Mouse (Mus musculus): ENCODE measurements around the gene Spen. TPM values are rescaled to one million over a fixed set of nuclear protein-coding genes. Genes with fewer than 3 reads are reported as not detected.

Gene Spen
- polyA plus RNA-seq, 1 experiment from 2014 or later, result 12.3 TPM

GRCm38 (mm10) chr4:141537706-141538407 lies 540 bp downstream of the Spen start:
- Histone ChIP-seq H3K9me3 (replicated peaks) (no peaks in the 10 kb centered on the region), H3K4me3 (peak overlapping the region; percentile 98), H3K27me3 (ENCODE audit: low read depth, poor library complexity, severe bottlenecking) (no peaks in the 10 kb centered on the region), H3K36me3 (no peaks in the 10 kb centered on the region), H3K27ac (replicated peaks) (peak overlapping the region; percentile 94), H3K4me1 (peaks cover 65% of the 10 kb centered on the region)
- DNase-seq (ENCODE audit: low spot score), result no peak
- WGBS, result under 1% methylated on average over 101 of the region's 101 CpGs

- no peak for DNase-seq (ENCODE audit: low spot score)
- Histone ChIP-seq H3K4me1 (peaks cover 62% of the 10 kb centered on the region), H3K27ac (replicated peaks) (peak overlapping the region; percentile 94), H3K36me3 (no peaks in the 10 kb centered on the region), H3K4me3 (peak overlapping the region; percentile 98), H3K9me3 (replicated peaks) (no peaks in the 10 kb centered on the region), H3K27me3 (ENCODE audit: low read depth, poor library complexity, severe bottlenecking) (no peaks in the 10 kb centered on the region)
- under 1% methylated on average over 14 of the region's 14 CpGs for WGBS
Observed at GRCm38 (mm10) chr4:141537226-141537610, 1.2 kb downstream of the Spen start.

GRCm38 (mm10) chr4:141536291-141537225 lies 1.8 kb downstream of the Spen start:
- Histone ChIP-seq H3K27ac (replicated peaks) (peak overlapping the region; percentile 94), H3K4me3 (peak overlapping the region; percentile 98), H3K36me3 (no peaks in the 10 kb centered on the region), H3K27me3 (ENCODE audit: low read depth, poor library complexity, severe bottlenecking) (no peaks in the 10 kb centered on the region), H3K9me3 (replicated peaks) (no peaks in the 10 kb centered on the region), H3K4me1 (peaks cover 57% of the 10 kb centered on the region)
- under 1% methylated on average over 61 of the region's 61 CpGs for WGBS
- peak; percentile 84 for DNase-seq (ENCODE audit: low spot score)

GRCm38 (mm10) chr4:141534947-141535680 lies 3.3 kb downstream of the Spen start:
- Histone ChIP-seq H3K27me3 (ENCODE audit: low read depth, poor library complexity, severe bottlenecking) (no peaks in the 10 kb centered on the region), H3K27ac (replicated peaks) (peak overlapping the region; percentile 94), H3K36me3 (peaks cover 11% of the 10 kb centered on the region), H3K4me1 (peaks cover 54% of the 10 kb centered on the region), H3K9me3 (replicated peaks) (peaks cover 4% of the 10 kb centered on the region; the same call in 1 of the 2 replicates), H3K4me3 (peak overlapping the region; percentile 98)
- WGBS, result 13% methylated on average over 9 of the region's 11 CpGs
- DNase-seq (ENCODE audit: low spot score), result peak; percentile 73

GRCm38 (mm10) chr4:141530979-141531378 lies 7.4 kb downstream of the Spen start:
- Histone ChIP-seq H3K4me1 (peaks cover 32% of the 10 kb centered on the region), H3K9me3 (replicated peaks) (peaks cover 4% of the 10 kb centered on the region; the same call in 1 of the 2 replicates), H3K27me3 (ENCODE audit: low read depth, poor library complexity, severe bottlenecking) (no peaks in the 10 kb centered on the region), H3K4me3 (no peak overlapping the region), H3K36me3 (peaks cover 36% of the 10 kb centered on the region), H3K27ac (replicated peaks) (no peak overlapping the region)
- 93% methylated on average over 15 of the region's 15 CpGs for WGBS
- no peak for DNase-seq (ENCODE audit: low spot score)

GRCm38 (mm10) chr4:141528938-141529337 lies 9.5 kb downstream of the Spen start:
- peaks cover 39% of the 10 kb centered on the region for H3K36me3 ChIP-seq
- no peaks in the 10 kb centered on the region for H3K27me3 ChIP-seq (ENCODE audit: low read depth, poor library complexity, severe bottlenecking)
- H3K27ac ChIP-seq (replicated peaks), result no peak overlapping the region
- no peak for DNase-seq (ENCODE audit: low spot score)
- no peak overlapping the region for H3K4me3 ChIP-seq
- WGBS, result 91% methylated on average over 11 of the region's 11 CpGs
- peaks cover 4% of the 10 kb centered on the region; the same call in 1 of the 2 replicates for H3K9me3 ChIP-seq (replicated peaks)
- H3K4me1 ChIP-seq, result peaks cover 12% of the 10 kb centered on the region

- H3K27ac ChIP-seq (replicated peaks), result no peak overlapping the region
- no peaks in the 10 kb centered on the region for H3K27me3 ChIP-seq (ENCODE audit: low read depth, poor library complexity, severe bottlenecking)
- WGBS, result 78% methylated on average over 7 of the region's 7 CpGs
- no peak for DNase-seq (ENCODE audit: low spot score)
- H3K36me3 ChIP-seq, result peaks cover 54% of the 10 kb centered on the region
- H3K4me3 ChIP-seq, result no peak overlapping the region
- H3K4me1 ChIP-seq, result peaks cover 3% of the 10 kb centered on the region; the same call in 1 of the 2 replicates
- H3K9me3 ChIP-seq (replicated peaks), result peaks cover 6% of the 10 kb centered on the region; the same call in 1 of the 2 replicates
Observed at GRCm38 (mm10) chr4:141526936-141527650, 11.3 kb downstream of the Spen start.

- Histone ChIP-seq H3K27ac (replicated peaks) (no peak overlapping the region), H3K36me3 (peaks cover 62% of the 10 kb centered on the region), H3K4me1 (peaks cover 1% of the 10 kb centered on the region; the same call in 1 of the 2 replicates), H3K27me3 (ENCODE audit: low read depth, poor library complexity, severe bottlenecking) (no peaks in the 10 kb centered on the region), H3K4me3 (no peak overlapping the region), H3K9me3 (replicated peaks) (peaks cover 17% of the 10 kb centered on the region)
- 70% methylated on average over 2 of the region's 2 CpGs for WGBS
- no peak for DNase-seq (ENCODE audit: low spot score)
Observed at GRCm38 (mm10) chr4:141525940-141526339, 12.5 kb downstream of the Spen start.

- 82% methylated on average over 6 of the region's 6 CpGs for WGBS
- Histone ChIP-seq H3K4me3 (no peak overlapping the region), H3K4me1 (no peaks in the 10 kb centered on the region), H3K36me3 (peaks cover 62% of the 10 kb centered on the region), H3K27me3 (ENCODE audit: low read depth, poor library complexity, severe bottlenecking) (no peaks in the 10 kb centered on the region), H3K9me3 (replicated peaks) (peaks cover 13% of the 10 kb centered on the region), H3K27ac (replicated peaks) (no peak overlapping the region)
- no peak for DNase-seq (ENCODE audit: low spot score)
Observed at GRCm38 (mm10) chr4:141524658-141525057, 13.7 kb downstream of the Spen start.

- 91% methylated on average over 11 of the region's 11 CpGs for WGBS
- H3K27me3 ChIP-seq (ENCODE audit: low read depth, poor library complexity, severe bottlenecking), result no peaks in the 10 kb centered on the region
- no peaks in the 10 kb centered on the region for H3K4me1 ChIP-seq
- H3K4me3 ChIP-seq, result no peak overlapping the region
- 0 out of 2 replicates have a peak overlapping the region, but pooled peaks have one; percentile 33 for H3K27ac ChIP-seq (replicated peaks)
- H3K9me3 ChIP-seq (replicated peaks), result peaks cover 13% of the 10 kb centered on the region
- H3K36me3 ChIP-seq, result peaks cover 58% of the 10 kb centered on the region
- DNase-seq (ENCODE audit: low spot score), result no peak
Observed at GRCm38 (mm10) chr4:141523128-141523527, 15.3 kb downstream of the Spen start.

- Histone ChIP-seq H3K4me1 (no peaks in the 10 kb centered on the region), H3K4me3 (no peak overlapping the region), H3K27me3 (ENCODE audit: low read depth, poor library complexity, severe bottlenecking) (no peaks in the 10 kb centered on the region), H3K9me3 (replicated peaks) (peaks cover 13% of the 10 kb centered on the region), H3K36me3 (peaks cover 96% of the 10 kb centered on the region), H3K27ac (replicated peaks) (no peak overlapping the region)
- no peak for DNase-seq (ENCODE audit: low spot score)
- WGBS, result 93% methylated on average over 3 of the region's 3 CpGs
Observed at GRCm38 (mm10) chr4:141518386-141518785, 20.0 kb downstream of the Spen start.

- H3K4me1 ChIP-seq, result no peaks in the 10 kb centered on the region
- no peaks in the 10 kb centered on the region for H3K9me3 ChIP-seq (replicated peaks)
- no peak overlapping the region for H3K4me3 ChIP-seq
- no peak overlapping the region for H3K27ac ChIP-seq (replicated peaks)
- whole genome bisulfite sequencing, result 72% methylated on average over 12 of the region's 12 CpGs
- no peaks in the 10 kb centered on the region for H3K27me3 ChIP-seq (ENCODE audit: low read depth, poor library complexity, severe bottlenecking)
- no peak for DNase-seq (ENCODE audit: low spot score)
- peaks cover 78% of the 10 kb centered on the region for H3K36me3 ChIP-seq
Observed at GRCm38 (mm10) chr4:141514179-141514641, 24.2 kb downstream of the Spen start.
